Mouse (Mus musculus) hindlimb bud, embryonic 11.5 days (tissue): ENCODE results near the gene Ksr1.
A peak's percentile ranks its signal among the peaks of the same experiment; 100 is the strongest.

Source experiments
- DNase-seq: peaks from one replicate; pipeline ENCODE4 v3.0.0-alpha.2; 2012; ENCODE audit warnings: low read depth, low spot score; ENCODE audit errors: extremely low spot score

The Ksr1 gene

GRCm38 (mm10) chr11:79050781-79051507 is 95.3 kb downstream of the Ksr1 start:
- DNase-seq = no peak

GRCm38 (mm10) chr11:79048906-79049305 is 97.3 kb downstream of the Ksr1 start:
- DNase-seq = no peak

GRCm38 (mm10) chr11:79047180-79047727 is 99.0 kb downstream of the Ksr1 start:
- no peak for DNase-seq

- no peak for DNase-seq
Observed at GRCm38 (mm10) chr11:79046561-79047155, 99.5 kb downstream of the Ksr1 start.

- no peak for DNase-seq
Observed at GRCm38 (mm10) chr11:79045231-79045630, 101.0 kb downstream of the Ksr1 start.

- DNase-seq = no peak
Observed at GRCm38 (mm10) chr11:79044798-79045197, 101.4 kb downstream of the Ksr1 start.

- DNase-seq = no peak
Observed at GRCm38 (mm10) chr11:79041908-79042430, 104.2 kb downstream of the Ksr1 start.

- DNase-seq = no peak
Observed at GRCm38 (mm10) chr11:79039488-79039887, 106.7 kb downstream of the Ksr1 start.

- DNase-seq = no peak
Observed at GRCm38 (mm10) chr11:79037555-79037954, 108.7 kb downstream of the Ksr1 start.

- no peak for DNase-seq
Observed at GRCm38 (mm10) chr11:79036324-79036723, 109.9 kb downstream of the Ksr1 start.

- DNase-seq = no peak
Observed at GRCm38 (mm10) chr11:79033636-79034035, 112.6 kb downstream of the Ksr1 start.

- no peak for DNase-seq
Observed at GRCm38 (mm10) chr11:79033021-79033420, 113.2 kb downstream of the Ksr1 start.

- no peak for DNase-seq
Observed at GRCm38 (mm10) chr11:79031452-79031746, 114.8 kb downstream of the Ksr1 start.

- no peak for DNase-seq
Observed at GRCm38 (mm10) chr11:79030570-79031451, 115.4 kb downstream of the Ksr1 start.

- DNase-seq = no peak
Observed at GRCm38 (mm10) chr11:79023751-79024150, 122.5 kb downstream of the Ksr1 start.

- peak; percentile 12 for DNase-seq
Observed at GRCm38 (mm10) chr11:79023342-79023741, 122.9 kb downstream of the Ksr1 start.

- DNase-seq = no peak
Observed at GRCm38 (mm10) chr11:79022836-79023235, 123.4 kb downstream of the Ksr1 start.

GRCm38 (mm10) chr11:79020535-79021045 is 125.6 kb downstream of the Ksr1 start:
- DNase-seq = no peak

- no peak for DNase-seq
Observed at GRCm38 (mm10) chr11:79019839-79020534, 126.2 kb downstream of the Ksr1 start.

GRCm38 (mm10) chr11:79018954-79019704 is 127.1 kb downstream of the Ksr1 start:
- no peak for DNase-seq
